Mouse (Mus musculus): ENCODE measurements around the gene Rrp9.

DNA sequence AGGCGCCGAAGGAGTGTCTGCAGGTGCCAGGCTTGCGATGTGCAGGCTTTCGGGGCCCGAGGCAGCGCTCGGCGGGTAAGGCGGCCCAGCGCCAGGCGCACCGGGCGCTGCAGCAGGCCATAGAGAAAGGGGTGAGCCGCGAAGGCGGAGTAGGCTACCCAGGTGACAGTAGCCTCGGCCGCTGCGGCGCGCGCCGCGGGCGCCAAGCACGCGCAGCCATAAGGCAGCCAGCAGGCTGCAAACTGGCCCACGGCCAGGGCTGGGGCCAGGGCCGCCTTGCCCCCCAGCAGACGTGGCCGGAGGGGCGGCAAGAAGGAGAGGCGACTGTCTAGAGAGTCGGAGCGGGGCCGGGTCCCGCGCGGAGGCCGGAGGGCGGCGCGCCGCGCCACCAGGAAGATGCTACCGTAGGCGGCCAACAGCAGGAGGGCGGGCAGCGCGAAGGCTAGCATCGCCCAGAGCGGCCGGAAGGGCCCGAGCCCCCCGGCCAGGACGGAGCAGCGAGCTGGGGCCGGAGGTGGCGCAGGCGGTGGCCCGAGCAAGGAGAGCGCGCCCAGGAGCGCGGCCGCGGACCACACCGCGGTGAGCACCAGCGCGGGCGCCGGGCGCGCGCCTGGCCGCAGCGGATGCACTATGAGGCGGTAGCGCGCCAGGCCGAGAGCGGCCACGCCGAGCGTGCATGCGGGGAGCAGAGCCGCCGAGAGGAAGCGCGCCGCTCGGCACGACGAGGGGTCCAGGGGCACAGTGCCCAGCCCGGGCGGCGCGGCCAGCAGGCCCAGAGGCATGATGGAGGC is 10.8 kb upstream of the Rrp9 start:
- TF ChIP-seq CTCF (IDR thresholded peaks at IDR 0.05; ENCODE audit: low read depth, low read length) (no peak), POLR2A (IDR thresholded peaks at IDR 0.05; ENCODE audit: insufficient read depth, low read length) (peak; percentile 46)
